Mouse (Mus musculus) ES-E14 (cell line): ENCODE results near the gene Olfr1357.

Experiments used
- CHD2 ChIP-seq: IDR thresholded peaks from 2 replicates; pipeline ENCODE4 v1.6.1; 2014; ENCODE audit warnings: mild to moderate bottlenecking, low read depth, low read length, inconsistent platforms
- HCFC1 ChIP-seq: IDR thresholded peaks from 2 replicates; pipeline ENCODE4 v1.6.1; 2012; ENCODE audit warnings: low read length, inconsistent platforms, borderline replicate concordance; ENCODE audit not compliant: insufficient read depth
- MAFK ChIP-seq: IDR thresholded peaks from 2 replicates; pipeline ENCODE4 v1.6.1; 2014; ENCODE audit warnings: mild to moderate bottlenecking, low read depth, low read length, inconsistent platforms; ENCODE audit not compliant: insufficient read depth
- ZC3H11A ChIP-seq: IDR thresholded peaks from 2 replicates; pipeline ENCODE4 v1.6.1; 2012; ENCODE audit warnings: low read depth, mild to moderate bottlenecking, inconsistent platforms, low read length, borderline replicate concordance
- ZNF384 ChIP-seq: IDR thresholded peaks from 2 replicates; pipeline ENCODE4 v1.6.1; 2012; ENCODE audit warnings: low read depth, low read length, inconsistent platforms

DNA sequence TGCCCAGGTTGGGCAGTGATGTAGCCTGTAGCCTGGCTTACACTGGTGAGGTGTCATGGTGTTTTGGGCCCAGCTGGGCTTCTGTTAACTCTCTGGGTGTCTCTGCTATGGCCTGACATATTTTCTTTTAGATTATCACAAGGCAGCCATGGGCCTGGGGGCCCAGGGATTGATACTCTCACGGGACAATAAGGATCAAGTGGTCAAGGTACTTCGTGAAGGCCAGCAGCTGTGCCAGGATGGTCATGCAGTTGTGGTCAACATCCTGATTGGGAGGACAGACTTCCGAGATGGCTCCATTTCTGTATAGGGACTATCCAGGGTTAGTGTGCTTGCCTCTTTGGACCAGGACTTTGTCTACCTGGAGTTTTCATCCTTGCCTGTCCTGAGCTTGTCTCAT lies 33.9 kb downstream of the Olfr1357 start:
- TF ChIP-seq CHD2: no peak
- TF ChIP-seq HCFC1: no peak
- no peak for TF ChIP-seq ZC3H11A
- no peak for TF ChIP-seq MAFK
- no peak for TF ChIP-seq ZNF384
